Mouse (Mus musculus): ENCODE data around the gene Rnd2. TPM values are rescaled to one million over a fixed set of nuclear protein-coding genes. Genes with fewer than 3 reads are reported as not detected.

The Rnd2 gene
- polyA plus RNA-seq, 1 experiment from 2014 or later = 9.4 TPM

DNA sequence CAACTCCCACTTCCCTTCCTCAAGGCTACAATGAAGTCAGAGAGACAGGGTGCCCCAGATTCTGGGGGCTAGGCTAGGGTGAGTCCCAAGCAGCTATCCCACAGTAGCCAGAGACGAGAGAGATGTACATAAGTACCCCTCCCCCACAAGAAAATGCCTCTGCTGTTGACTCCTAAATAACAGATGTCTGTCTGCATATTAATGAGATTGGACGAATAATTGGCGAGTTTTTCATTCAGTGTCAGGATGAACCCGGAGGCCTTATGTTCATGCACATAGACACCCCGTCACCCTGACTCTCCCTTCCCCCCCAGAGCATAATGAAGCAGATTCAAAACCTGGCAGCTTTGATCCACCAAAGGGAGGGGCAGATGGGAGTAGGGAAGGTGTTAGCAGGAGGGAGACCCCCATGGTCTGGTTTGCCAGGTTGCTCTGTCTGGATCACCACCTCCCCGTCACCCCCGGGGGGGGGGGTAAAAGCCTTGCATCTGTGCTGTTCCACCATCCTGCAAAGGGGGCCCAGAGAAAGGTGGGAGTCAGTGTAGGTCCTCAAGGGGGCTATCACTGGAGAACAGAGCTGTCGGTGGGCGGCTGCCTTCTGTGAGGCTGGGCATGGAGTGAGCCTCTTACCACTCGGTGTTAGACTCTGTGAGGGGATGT is 12.9 kb downstream of the Rnd2 start:
- no peak overlapping the region for H3K4me3 ChIP-seq (ENCODE audit: low read depth, low read length)
- H3K9me3 ChIP-seq (ENCODE audit: low read length) = no peaks in the 10 kb centered on the region
- H3K4me1 ChIP-seq (ENCODE audit: insufficient read depth, low read depth, low read length) = no peaks in the 10 kb centered on the region
- H3K9ac ChIP-seq (replicated peaks; ENCODE audit: low read depth) = no peak overlapping the region
- no peaks in the 10 kb centered on the region for H3K27me3 ChIP-seq (replicated peaks; ENCODE audit: insufficient read depth, low read length)
- TF ChIP-seq EP300 (IDR thresholded peaks at IDR 0.05) (no peak), CTCF (IDR thresholded peaks at IDR 0.05) (no peak)
- no peak for ATAC-seq
- H3K36me3 ChIP-seq (ENCODE audit: insufficient read depth, low read length) = no peaks in the 10 kb centered on the region
- no peak for DNase-seq (ENCODE audit: low spot score)
- H3K4me2 ChIP-seq (replicated peaks; ENCODE audit: low read depth, low read length) = no peak overlapping the region
- whole genome bisulfite sequencing = 60% methylated on average over 10 of the region's 10 CpGs
- no peak overlapping the region for H3K27ac ChIP-seq (ENCODE audit: low read length)

DNA sequence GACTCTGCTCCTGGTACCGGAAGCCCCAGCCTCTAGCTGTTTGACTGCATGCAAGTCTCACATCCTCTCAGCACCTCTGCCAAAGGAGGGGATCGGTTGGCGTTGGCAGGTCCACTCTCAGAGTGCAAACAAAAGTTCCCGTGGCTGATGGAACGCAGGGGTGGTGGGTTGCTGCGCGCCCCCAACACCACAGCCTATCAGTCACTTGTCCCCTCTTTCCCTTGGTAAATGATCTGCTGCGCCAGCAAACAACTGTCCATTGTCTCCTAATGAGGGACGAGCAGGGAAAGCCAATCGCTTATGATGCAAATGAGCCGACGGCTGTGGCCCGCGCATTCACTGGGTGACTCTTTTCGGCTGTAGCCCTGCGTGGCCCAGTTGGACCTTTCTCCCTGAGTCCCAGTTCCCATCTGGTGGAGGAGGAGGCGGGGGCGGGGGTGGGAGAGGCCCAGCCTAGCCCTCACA is 14.4 kb downstream of the Rnd2 start:
- Histone ChIP-seq H3K36me3 (ENCODE audit: insufficient read depth, low read length) (no peaks in the 10 kb centered on the region), H3K27me3 (replicated peaks; ENCODE audit: insufficient read depth, low read length) (no peaks in the 10 kb centered on the region), H3K4me3 (ENCODE audit: low read depth, low read length) (no peak overlapping the region), H3K9ac (replicated peaks; ENCODE audit: low read depth) (no peak overlapping the region), H3K4me1 (ENCODE audit: insufficient read depth, low read depth, low read length) (no peaks in the 10 kb centered on the region), H3K27ac (ENCODE audit: low read length) (no peak overlapping the region), H3K9me3 (ENCODE audit: low read length) (no peaks in the 10 kb centered on the region), H3K4me2 (replicated peaks; ENCODE audit: low read depth, low read length) (peak overlapping the region; percentile 36; the same call in 1 of the 2 replicates)
- TF ChIP-seq CTCF (IDR thresholded peaks at IDR 0.05) = no peak
- TF ChIP-seq EP300 (IDR thresholded peaks at IDR 0.05) = no peak
- 7% methylated on average over 18 of the region's 18 CpGs for WGBS
- ATAC-seq (no peak), DNase-seq (ENCODE audit: low spot score) (no peak)

DNA sequence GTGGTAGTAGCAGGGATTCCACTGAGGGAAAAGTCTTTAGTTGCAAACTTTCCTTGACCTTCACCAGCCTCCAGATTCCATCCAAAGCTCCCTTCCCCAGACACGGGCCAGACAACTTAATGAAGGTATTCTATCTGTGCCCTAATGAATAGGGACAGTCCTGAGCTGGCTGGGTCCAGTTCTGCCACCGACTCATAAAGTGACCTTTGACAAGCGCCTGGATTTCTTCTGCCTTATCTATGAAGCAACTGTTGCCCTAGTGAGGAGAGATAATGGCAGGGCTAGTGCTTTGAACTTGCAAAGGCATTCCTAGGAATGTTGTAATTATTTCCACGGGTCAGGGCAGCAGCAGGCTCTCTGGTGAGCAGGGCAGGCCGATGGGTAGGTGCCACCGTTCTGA is 16.1 kb downstream of the Rnd2 start:
- no peak overlapping the region for H3K4me2 ChIP-seq (replicated peaks; ENCODE audit: low read depth, low read length)
- ATAC-seq = no peak
- no peak overlapping the region for H3K27ac ChIP-seq (ENCODE audit: low read length)
- no peak for TF ChIP-seq CTCF (IDR thresholded peaks at IDR 0.05)
- no peak for TF ChIP-seq EP300 (IDR thresholded peaks at IDR 0.05)
- DNase-seq (ENCODE audit: low spot score) = no peak
- H3K27me3 ChIP-seq (replicated peaks; ENCODE audit: insufficient read depth, low read length) = no peaks in the 10 kb centered on the region
- H3K9ac ChIP-seq (replicated peaks; ENCODE audit: low read depth) = no peak overlapping the region
- WGBS = 24% methylated on average over 6 of the region's 6 CpGs
- H3K4me1 ChIP-seq (ENCODE audit: insufficient read depth, low read depth, low read length) = no peaks in the 10 kb centered on the region
- no peaks in the 10 kb centered on the region for H3K36me3 ChIP-seq (ENCODE audit: insufficient read depth, low read length)
- no peak overlapping the region for H3K4me3 ChIP-seq (ENCODE audit: low read depth, low read length)
- no peaks in the 10 kb centered on the region for H3K9me3 ChIP-seq (ENCODE audit: low read length)

DNA sequence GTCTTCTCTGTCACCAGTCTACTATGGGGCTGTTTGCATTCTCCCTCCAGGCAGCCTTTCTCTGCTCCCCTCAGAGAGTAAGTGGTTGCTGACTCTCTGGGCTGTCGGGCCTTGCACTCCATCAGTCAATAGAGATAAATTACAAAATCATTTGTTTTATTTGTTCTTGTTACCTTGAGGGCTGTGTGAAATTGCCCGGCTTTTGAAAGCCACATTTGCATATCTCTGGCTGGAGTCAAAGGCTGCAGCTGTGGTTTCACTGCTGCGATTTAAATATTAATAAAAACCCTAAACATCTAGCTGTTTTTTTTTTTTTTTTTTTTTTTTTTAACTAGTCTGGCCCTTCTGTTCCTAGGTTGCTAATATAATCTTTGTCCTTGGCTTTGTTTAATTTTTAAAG is 19.0 kb downstream of the Rnd2 start:
- no peaks in the 10 kb centered on the region for H3K9me3 ChIP-seq (ENCODE audit: low read length)
- H3K36me3 ChIP-seq (ENCODE audit: insufficient read depth, low read length) = no peaks in the 10 kb centered on the region
- DNase-seq (ENCODE audit: low spot score) = peak; percentile 26
- H3K9ac ChIP-seq (replicated peaks; ENCODE audit: low read depth) = no peak overlapping the region
- no peak overlapping the region for H3K27ac ChIP-seq (ENCODE audit: low read length)
- H3K27me3 ChIP-seq (replicated peaks; ENCODE audit: insufficient read depth, low read length) = no peaks in the 10 kb centered on the region
- WGBS = 28% methylated on average over 3 of the region's 3 CpGs
- no peak overlapping the region for H3K4me2 ChIP-seq (replicated peaks; ENCODE audit: low read depth, low read length)
- H3K4me1 ChIP-seq (ENCODE audit: insufficient read depth, low read depth, low read length) = no peaks in the 10 kb centered on the region
- TF ChIP-seq CTCF (IDR thresholded peaks at IDR 0.05) = no peak
- no peak for TF ChIP-seq EP300 (IDR thresholded peaks at IDR 0.05)
- no peak for ATAC-seq
- H3K4me3 ChIP-seq (ENCODE audit: low read depth, low read length) = no peak overlapping the region

DNA sequence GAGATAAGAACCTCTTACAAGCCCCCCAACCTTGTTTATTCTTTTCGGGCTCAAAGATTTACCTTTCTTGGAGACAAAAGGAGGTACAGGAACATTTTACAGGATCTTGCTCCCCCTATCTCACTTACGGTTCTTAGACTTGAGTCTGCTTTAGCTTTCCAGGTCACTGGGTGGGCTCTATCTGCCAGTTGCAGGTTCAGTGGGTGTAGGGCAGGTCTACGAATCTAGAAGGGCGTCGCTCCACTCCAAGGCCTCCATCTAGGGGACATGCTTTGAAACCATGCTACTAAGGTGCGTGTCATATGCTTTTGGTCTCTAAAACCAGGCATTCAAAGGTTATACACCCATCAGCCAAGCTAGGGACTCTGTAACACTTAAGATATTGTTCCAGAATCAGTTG is 19.4 kb downstream of the Rnd2 start:
- ATAC-seq = no peak
- H3K9ac ChIP-seq (replicated peaks; ENCODE audit: low read depth) = no peak overlapping the region

DNA sequence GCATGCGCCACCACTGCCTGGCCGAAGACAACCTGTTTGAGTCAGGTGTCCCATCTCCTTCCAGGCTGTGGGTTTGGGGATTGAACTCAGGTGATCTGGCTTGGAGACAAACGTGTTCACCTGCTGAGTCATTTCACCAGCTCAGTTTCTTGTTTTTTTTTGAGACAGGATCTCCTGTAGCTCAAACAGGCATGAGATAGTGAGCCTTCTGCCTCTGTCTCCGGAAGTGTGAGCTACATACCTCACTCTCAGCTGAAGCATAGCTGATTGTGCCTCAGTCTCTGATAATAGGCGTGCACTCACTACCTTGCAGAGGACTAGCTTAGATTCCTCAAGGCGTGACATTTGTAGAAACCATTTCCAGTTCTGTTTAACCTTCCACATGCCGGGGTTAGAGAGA is 20.0 kb downstream of the Rnd2 start:
- TF ChIP-seq CTCF (IDR thresholded peaks at IDR 0.05) = no peak
- TF ChIP-seq EP300 (IDR thresholded peaks at IDR 0.05) = no peak
- H3K27me3 ChIP-seq (replicated peaks; ENCODE audit: insufficient read depth, low read length) = no peaks in the 10 kb centered on the region
- no peaks in the 10 kb centered on the region for H3K9me3 ChIP-seq (ENCODE audit: low read length)
- H3K4me2 ChIP-seq (replicated peaks; ENCODE audit: low read depth, low read length) = no peak overlapping the region
- no peak for ATAC-seq
- no peak overlapping the region for H3K27ac ChIP-seq (ENCODE audit: low read length)
- no peaks in the 10 kb centered on the region for H3K36me3 ChIP-seq (ENCODE audit: insufficient read depth, low read length)
- no peak overlapping the region for H3K9ac ChIP-seq (replicated peaks; ENCODE audit: low read depth)
- no peak overlapping the region for H3K4me3 ChIP-seq (ENCODE audit: low read depth, low read length)
- DNase-seq (ENCODE audit: low spot score) = no peak
- no peaks in the 10 kb centered on the region for H3K4me1 ChIP-seq (ENCODE audit: insufficient read depth, low read depth, low read length)
- 76% methylated on average over 7 of the region's 7 CpGs for WGBS

More for the DNA sequence above, 19.4 kb downstream of the Rnd2 start:
- Histone ChIP-seq H3K36me3 (ENCODE audit: insufficient read depth, low read length) (no peaks in the 10 kb centered on the region), H3K27ac (ENCODE audit: low read length) (no peak overlapping the region), H3K27me3 (replicated peaks; ENCODE audit: insufficient read depth, low read length) (no peaks in the 10 kb centered on the region), H3K9me3 (ENCODE audit: low read length) (no peaks in the 10 kb centered on the region), H3K4me3 (ENCODE audit: low read depth, low read length) (no peak overlapping the region), H3K4me1 (ENCODE audit: insufficient read depth, low read depth, low read length) (no peaks in the 10 kb centered on the region), H3K4me2 (replicated peaks; ENCODE audit: low read depth, low read length) (no peak overlapping the region)
- no peak for DNase-seq (ENCODE audit: low spot score)
- TF ChIP-seq CTCF (IDR thresholded peaks at IDR 0.05) = no peak
- no peak for TF ChIP-seq EP300 (IDR thresholded peaks at IDR 0.05)
- 59% methylated on average over 6 of the region's 6 CpGs for WGBS

Measured in lung, postnatal 0 days (tissue).